Mouse (Mus musculus) MEL (cell line): Measurements from ENCODE around the gene Epop. TPM values are rescaled to one million over a fixed set of nuclear protein-coding genes. Genes with fewer than 3 reads are reported as not detected.

ENCODE experiments used
- DNase-seq: peaks from one replicate; pipeline ENCODE4 v3.0.0; 2011; ENCODE audit warnings: low read depth, low spot score
- H3K27ac ChIP-seq: 2 replicates; pipeline ENCODE4 v1.5.1; 2012; ENCODE audit warnings: low read depth, mild to moderate bottlenecking, control low read depth, low read length, moderate library complexity; ENCODE audit not compliant: control insufficient read depth
- H3K27me3 ChIP-seq, 2 experiments: fragments of 150-350 bp in 1 of 2; sonication (generic) in 1 of 2; 2 replicates each; pipeline ENCODE4 v1.6.1; 2012; ENCODE audit warnings: low read length in 2 of 2, mild to moderate bottlenecking in 2 of 2, improper control_type of control experiment in 1 of 2, moderate library complexity in 1 of 2; ENCODE audit not compliant: insufficient read depth in 2 of 2, control insufficient read depth in 1 of 2
- H3K36me3 ChIP-seq, 2 experiments: 2 replicates each; pipeline ENCODE4 v1.6.1; 2012 to 2014; ENCODE audit warnings: low read length in 2 of 2, improper control_type of control experiment in 1 of 2, inconsistent platforms in 1 of 2, mild to moderate bottlenecking in 1 of 2; ENCODE audit not compliant: insufficient read depth in 2 of 2, control insufficient read depth in 1 of 2
- H3K4me1 ChIP-seq, 2 experiments: fragments of 150-350 bp in 1 of 2; sonication (generic) in 1 of 2; 2 replicates each; pipeline ENCODE4 v1.6.1; 2012; ENCODE audit warnings: low read length in 2 of 2, improper control_type of control experiment in 1 of 2, mild to moderate bottlenecking in 1 of 2; ENCODE audit not compliant: insufficient read depth in 2 of 2, control insufficient read depth in 1 of 2
- H3K4me3 ChIP-seq, 2 experiments: fragments of 150-350 bp in 1 of 2; sonication (generic) in 1 of 2; 2 replicates each; pipeline ENCODE4 v1.5.1; 2012; ENCODE audit warnings: low read depth in 2 of 2, low read length in 2 of 2, mild to moderate bottlenecking in 2 of 2, moderate library complexity in 2 of 2, control low read depth in 1 of 2, improper control_type of control experiment in 1 of 2; ENCODE audit not compliant: control insufficient read depth in 1 of 2, insufficient read depth in 1 of 2
- H3K79me2 ChIP-seq: 2 replicates; pipeline ENCODE4 v1.6.1; 2012; ENCODE audit warnings: mild to moderate bottlenecking, low read length, moderate library complexity; ENCODE audit not compliant: control insufficient read depth, poor library complexity, insufficient read depth
- H3K9ac ChIP-seq: 2 replicates; pipeline ENCODE4 v1.6.1; 2012; ENCODE audit warnings: low read depth, mild to moderate bottlenecking, control low read depth, low read length, moderate library complexity; ENCODE audit not compliant: control insufficient read depth, poor library complexity, severe bottlenecking
- H3K9me3 ChIP-seq: fragments of 150-350 bp; sonication (generic); replicated peaks from 2 replicates; pipeline ENCODE4 v1.6.1; 2012; ENCODE audit warnings: mild to moderate bottlenecking, low read length, improper control_type of control experiment, moderate library complexity; ENCODE audit not compliant: insufficient read depth
- CHD1 ChIP-seq: IDR thresholded peaks from 2 replicates; pipeline ENCODE4 v1.6.1; 2012; ENCODE audit warnings: low read depth, mild to moderate bottlenecking, inconsistent platforms, low read length, improper control_type of control experiment
- CTCF ChIP-seq, 3 experiments: IDR thresholded peaks in 2 of 3; conservative IDR thresholded peaks in 1 of 3; 2 replicates each; pipeline ENCODE4 v1.5.1; 2011 to 2012; ENCODE audit warnings: low read length in 3 of 3, low read depth in 2 of 3, mild to moderate bottlenecking in 2 of 3, improper control_type of control experiment in 1 of 3, inconsistent platforms in 1 of 3, mixed read lengths in 1 of 3, moderate library complexity in 1 of 3; ENCODE audit not compliant: control insufficient read depth in 1 of 3, insufficient read depth in 1 of 3, poor library complexity in 1 of 3, severe bottlenecking in 1 of 3
- E2F4 ChIP-seq: IDR thresholded peaks from 2 replicates; pipeline ENCODE4 v1.6.1; 2011; ENCODE audit warnings: low read depth, low read length, improper control_type of control experiment, borderline replicate concordance
- EP300 ChIP-seq, 2 experiments: IDR thresholded peaks; 2 replicates each; pipeline ENCODE4 v1.6.1; 2011; ENCODE audit warnings: improper control_type of control experiment in 2 of 2, low read length in 2 of 2, low read depth in 1 of 2, mild to moderate bottlenecking in 1 of 2
- HCFC1 ChIP-seq: IDR thresholded peaks from 2 replicates; pipeline ENCODE4 v1.6.1; 2012; ENCODE audit warnings: low read depth, mild to moderate bottlenecking, inconsistent platforms, low read length, improper control_type of control experiment, moderate library complexity
- KAT2A ChIP-seq: conservative IDR thresholded peaks from 2 replicates; pipeline ENCODE4 v1.6.1; 2012; ENCODE audit warnings: low read depth, low read length, improper control_type of control experiment, inconsistent platforms
- MEF2A ChIP-seq: IDR thresholded peaks from 2 replicates; pipeline ENCODE4 v1.6.1; 2014; ENCODE audit warnings: low read depth, mild to moderate bottlenecking, inconsistent platforms, low read length, improper control_type of control experiment; ENCODE audit not compliant: poor library complexity, insufficient replicate concordance, severe bottlenecking; ENCODE audit errors: extremely low read depth
- MXI1 ChIP-seq: IDR thresholded peaks from 2 replicates; pipeline ENCODE4 v1.6.1; 2011; ENCODE audit warnings: mild to moderate bottlenecking, low read depth, low read length, improper control_type of control experiment
- MYB ChIP-seq: IDR thresholded peaks from 2 replicates; pipeline ENCODE4 v1.6.1; 2011; ENCODE audit warnings: mild to moderate bottlenecking, low read depth, low read length, improper control_type of control experiment
- MYC ChIP-seq: IDR thresholded peaks from 2 replicates; pipeline ENCODE4 v1.6.1; 2011; ENCODE audit warnings: low read depth, mild to moderate bottlenecking, low read length, improper control_type of control experiment, moderate library complexity
- POLR2AphosphoS2 ChIP-seq: IDR thresholded peaks from 2 replicates; pipeline ENCODE4 v1.6.1; 2011; ENCODE audit warnings: low read length, improper control_type of control experiment
- POLR2AphosphoS5 ChIP-seq: IDR thresholded peaks from 2 replicates; pipeline ENCODE4 v1.6.1; 2012; ENCODE audit warnings: low read depth, borderline replicate concordance, mild to moderate bottlenecking, inconsistent platforms, low read length, moderate library complexity, mixed read lengths
- RCOR1 ChIP-seq: IDR thresholded peaks from 2 replicates; pipeline ENCODE4 v1.6.1; 2012; ENCODE audit warnings: low read depth, mild to moderate bottlenecking, inconsistent platforms, low read length, improper control_type of control experiment
- SIN3A ChIP-seq: IDR thresholded peaks from 2 replicates; pipeline ENCODE4 v1.6.1; 2012; ENCODE audit warnings: low read length, improper control_type of control experiment, inconsistent platforms
- TBP ChIP-seq: IDR thresholded peaks from 2 replicates; pipeline ENCODE4 v1.8.0; 2011; ENCODE audit warnings: low read depth, low read length, improper control_type of control experiment
- TCF12 ChIP-seq: IDR thresholded peaks from 2 replicates; pipeline ENCODE4 v1.6.1; 2014; ENCODE audit warnings: low read depth, mild to moderate bottlenecking, inconsistent platforms, low read length, improper control_type of control experiment, moderate library complexity
- USF1 ChIP-seq: IDR thresholded peaks from 2 replicates; pipeline ENCODE4 v1.6.1; 2014; ENCODE audit warnings: low read depth, mild to moderate bottlenecking, inconsistent platforms, low read length, improper control_type of control experiment, moderate library complexity
- USF2 ChIP-seq, 2 experiments: IDR thresholded peaks; 2 replicates each; pipeline ENCODE4 v1.6.1; 2011 to 2012; ENCODE audit warnings: improper control_type of control experiment in 2 of 2, low read length in 2 of 2, borderline replicate concordance in 1 of 2, inconsistent platforms in 1 of 2, low read depth in 1 of 2, mild to moderate bottlenecking in 1 of 2; ENCODE audit not compliant: insufficient read depth in 1 of 2
- ZC3H11A ChIP-seq: IDR thresholded peaks from 2 replicates; pipeline ENCODE4 v1.6.1; 2012; ENCODE audit warnings: low read depth, mild to moderate bottlenecking, inconsistent platforms, low read length, improper control_type of control experiment
- ZMIZ1 ChIP-seq: IDR thresholded peaks from 2 replicates; pipeline ENCODE4 v1.6.1; 2012; ENCODE audit warnings: low read depth, mild to moderate bottlenecking, inconsistent platforms, low read length, improper control_type of control experiment, moderate library complexity
- ZNF384 ChIP-seq: IDR thresholded peaks from 2 replicates; pipeline ENCODE4 v1.6.1; 2012; ENCODE audit warnings: low read depth, mild to moderate bottlenecking, inconsistent platforms, low read length, improper control_type of control experiment
- polyA plus RNA-seq, 2 experiments: library from polyadenylated mRNA; stranded (reverse) in 1 of 2; unstranded in 1 of 2; fragments of >175 nt in 1 of 2; fragments of >200 nt in 1 of 2; gene quantifications; 2 replicates each; pipeline versions ENCODE4 v1.2.1 to v1.2.4; 2012; ENCODE audit warnings: low replicate concordance in 2 of 2, low read depth in 1 of 2; ENCODE audit not compliant: insufficient read length in 2 of 2, insufficient read depth in 1 of 2, missing spikeins in 1 of 2
- total RNA-seq: library from RNA; depleted of rRNA; stranded (reverse); fragments of 300-350 nt; gene quantifications from 2 replicates; pipeline ENCODE4 v1.2.3, GENCODE M21; 2012

Gene Epop
- total and polyA plus RNA-seq, 3 experiments = not detected

DNA sequence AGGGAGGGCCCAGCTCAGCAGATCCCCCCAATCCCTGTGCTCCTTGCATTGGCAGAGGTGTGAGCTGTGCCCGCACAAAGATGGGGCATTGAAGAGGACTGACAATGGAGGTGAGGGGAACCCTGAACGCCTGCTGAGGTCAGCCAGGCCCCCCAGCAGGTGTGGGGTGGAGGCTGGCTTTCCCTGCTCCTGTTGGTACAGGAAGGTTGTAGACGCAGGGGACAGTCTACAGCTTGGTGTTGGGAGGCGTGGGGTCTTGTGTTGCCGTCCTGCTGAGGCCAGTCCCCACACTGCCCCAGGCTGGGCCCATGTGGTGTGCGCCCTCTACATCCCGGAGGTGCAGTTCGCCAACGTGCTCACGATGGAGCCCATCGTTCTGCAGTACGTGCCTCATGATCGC is 35.9 kb upstream of the Epop start:
- Histone ChIP-seq H3K9me3 (no peaks in the 10 kb centered on the region), H3K4me1 (peaks cover 8 to 12% of the 10 kb centered on the region in 2 experiments), H3K4me3 (no peak overlapping the region), H3K27me3 (no peaks in the 10 kb centered on the region), H3K27ac (no peak overlapping the region), H3K9ac (no peak overlapping the region), H3K36me3 (no peaks in the 10 kb centered on the region; a peak in 1 of 4 replicates), H3K79me2 (peaks cover 7% of the 10 kb centered on the region)
- TF ChIP-seq CTCF (IDR thresholded peaks at IDR 0.05 in 2 of 3, conservative IDR thresholded peaks at IDR 0.05 in 1 of 3; ENCODE audit: control insufficient read depth in 1 of 3, insufficient read depth in 1 of 3, low read depth in 2 of 3, low read length in 3 of 3, poor library complexity in 1 of 3, severe bottlenecking in 1 of 3) (no peak), ZNF384 (no peak), E2F4 (no peak), TCF12 (no peak), USF2 (IDR thresholded peaks at IDR 0.05; ENCODE audit: borderline replicate concordance in 1 of 2, insufficient read depth in 1 of 2, low read depth in 1 of 2, low read length in 2 of 2) (no peak), KAT2A (no peak), SIN3A (no peak), POLR2AphosphoS5 (no peak), RCOR1 (no peak), ZMIZ1 (no peak), MYC (no peak), CHD1 (no peak), EP300 (IDR thresholded peaks at IDR 0.05; ENCODE audit: low read depth in 1 of 2, low read length in 2 of 2) (no peak), MYB (no peak), TBP (no peak), HCFC1 (no peak), MXI1 (no peak), POLR2AphosphoS2 (no peak)
- DNase-seq = no peak

GRCm38 (mm10) chr11:97664771-97665240 is 35.3 kb upstream of the Epop start:
- no peak for DNase-seq
- no peak overlapping the region for H3K9ac ChIP-seq
- no peaks in the 10 kb centered on the region; a peak in 1 of 4 replicates for H3K36me3 ChIP-seq
- no peak overlapping the region for H3K27ac ChIP-seq
- TF ChIP-seq POLR2AphosphoS2 (no peak), ZC3H11A (no peak), USF1 (no peak), TBP (no peak), RCOR1 (peak; percentile 54; the same call in 1 of the 2 replicates), MEF2A (no peak), HCFC1 (no peak), MYC (no peak)
- peaks cover 10% of the 10 kb centered on the region for H3K79me2 ChIP-seq
- H3K9me3 ChIP-seq = no peaks in the 10 kb centered on the region
- H3K4me1 ChIP-seq = peaks cover 8 to 12% of the 10 kb centered on the region in 2 experiments
- H3K4me3 ChIP-seq = no peak overlapping the region
- no peaks in the 10 kb centered on the region for H3K27me3 ChIP-seq
